Mouse (Mus musculus): Measurements from ENCODE around the gene Nfxl1. TPM values are rescaled to one million over a fixed set of nuclear protein-coding genes. Genes with fewer than 3 reads are reported as not detected.

Nfxl1 gene
- polyA plus RNA-seq, 1 experiment: 3.5 TPM

- H3K27ac ChIP-seq (replicated peaks; ENCODE audit: low read depth, low read length): no peak overlapping the region
- H3K4me1 ChIP-seq (ENCODE audit: control insufficient read depth, insufficient read depth, insufficient read length, low read length): no peaks in the 10 kb centered on the region
- H3K4me3 ChIP-seq (ENCODE audit: insufficient read depth, low read depth, low read length): no peak overlapping the region
Observed at GRCm38 (mm10) chr5:72551209-72551608, 8.3 kb downstream of the Nfxl1 start.

- H3K4me1 ChIP-seq (ENCODE audit: control insufficient read depth, insufficient read depth, insufficient read length, low read length): no peaks in the 10 kb centered on the region
- no peak overlapping the region for H3K27ac ChIP-seq (replicated peaks; ENCODE audit: low read depth, low read length)
Observed at GRCm38 (mm10) chr5:72528896-72529295, 30.6 kb downstream of the Nfxl1 start.

GRCm38 (mm10) chr5:72513808-72514207 lies 45.7 kb downstream of the Nfxl1 start:
- H3K4me1 ChIP-seq (ENCODE audit: control insufficient read depth, insufficient read depth, insufficient read length, low read length): no peaks in the 10 kb centered on the region
- no peak overlapping the region for H3K27ac ChIP-seq (replicated peaks; ENCODE audit: low read depth, low read length)
- H3K4me3 ChIP-seq (ENCODE audit: insufficient read depth, low read depth, low read length): no peak overlapping the region

More at GRCm38 (mm10) chr5:72528896-72529295, 30.6 kb downstream of the Nfxl1 start:
- H3K4me3 ChIP-seq (ENCODE audit: insufficient read depth, low read depth, low read length): no peak overlapping the region

GRCm38 (mm10) chr5:72505740-72506139 lies 53.7 kb downstream of the Nfxl1 start:
- no peak overlapping the region for H3K27ac ChIP-seq (replicated peaks; ENCODE audit: low read depth, low read length)
- H3K4me1 ChIP-seq (ENCODE audit: control insufficient read depth, insufficient read depth, insufficient read length, low read length): no peaks in the 10 kb centered on the region

GRCm38 (mm10) chr5:72503531-72504523 lies 55.7 kb downstream of the Nfxl1 start, which contains the start of gene Corin:
Corin (minus strand) TSS chr5:72504473.
- Histone ChIP-seq H3K27ac (replicated peaks; ENCODE audit: low read depth, low read length) (no peak within 1 kb of the TSS), H3K4me3 (ENCODE audit: insufficient read depth, low read depth, low read length) (0 out of 2 replicates have a peak within 1 kb of the TSS, but pooled peaks have one; percentile 4), H3K4me1 (ENCODE audit: control insufficient read depth, insufficient read depth, insufficient read length, low read length) (no peaks in the 10 kb centered on the region)

More at GRCm38 (mm10) chr5:72505740-72506139, 53.7 kb downstream of the Nfxl1 start:
- no peak overlapping the region for H3K4me3 ChIP-seq (ENCODE audit: insufficient read depth, low read depth, low read length)

GRCm38 (mm10) chr5:72502778-72503177 lies 56.7 kb downstream of the Nfxl1 start:
- Histone ChIP-seq H3K27ac (replicated peaks; ENCODE audit: low read depth, low read length) (no peak overlapping the region), H3K4me1 (ENCODE audit: control insufficient read depth, insufficient read depth, insufficient read length, low read length) (no peaks in the 10 kb centered on the region), H3K4me3 (ENCODE audit: insufficient read depth, low read depth, low read length) (no peak overlapping the region)

- no peak overlapping the region for H3K27ac ChIP-seq (replicated peaks; ENCODE audit: low read depth, low read length)
- H3K4me1 ChIP-seq (ENCODE audit: control insufficient read depth, insufficient read depth, insufficient read length, low read length): no peaks in the 10 kb centered on the region
- no peak overlapping the region for H3K4me3 ChIP-seq (ENCODE audit: insufficient read depth, low read depth, low read length)
Observed at GRCm38 (mm10) chr5:72501763-72502162, 57.7 kb downstream of the Nfxl1 start.

- Histone ChIP-seq H3K27ac (replicated peaks; ENCODE audit: low read depth, low read length) (no peak overlapping the region), H3K4me1 (ENCODE audit: control insufficient read depth, insufficient read depth, insufficient read length, low read length) (no peaks in the 10 kb centered on the region), H3K4me3 (ENCODE audit: insufficient read depth, low read depth, low read length) (no peak overlapping the region)
Observed at GRCm38 (mm10) chr5:72498271-72498670, 61.2 kb downstream of the Nfxl1 start.

- no peaks in the 10 kb centered on the region for H3K4me1 ChIP-seq (ENCODE audit: control insufficient read depth, insufficient read depth, insufficient read length, low read length)
- H3K4me3 ChIP-seq (ENCODE audit: insufficient read depth, low read depth, low read length): no peak overlapping the region
- H3K27ac ChIP-seq (replicated peaks; ENCODE audit: low read depth, low read length): no peak overlapping the region
Observed at GRCm38 (mm10) chr5:72496756-72497155, 62.7 kb downstream of the Nfxl1 start.

- H3K4me3 ChIP-seq (ENCODE audit: insufficient read depth, low read depth, low read length): no peak overlapping the region
- H3K4me1 ChIP-seq (ENCODE audit: control insufficient read depth, insufficient read depth, insufficient read length, low read length): no peaks in the 10 kb centered on the region
- H3K27ac ChIP-seq (replicated peaks; ENCODE audit: low read depth, low read length): no peak overlapping the region
Observed at GRCm38 (mm10) chr5:72493906-72494305, 65.6 kb downstream of the Nfxl1 start.

GRCm38 (mm10) chr5:72491232-72491631 lies 68.3 kb downstream of the Nfxl1 start:
- H3K4me1 ChIP-seq (ENCODE audit: control insufficient read depth, insufficient read depth, insufficient read length, low read length): no peaks in the 10 kb centered on the region
- H3K4me3 ChIP-seq (ENCODE audit: insufficient read depth, low read depth, low read length): no peak overlapping the region
- H3K27ac ChIP-seq (replicated peaks; ENCODE audit: low read depth, low read length): no peak overlapping the region

- H3K4me1 ChIP-seq (ENCODE audit: control insufficient read depth, insufficient read depth, insufficient read length, low read length): no peaks in the 10 kb centered on the region
- H3K27ac ChIP-seq (replicated peaks; ENCODE audit: low read depth, low read length): no peak overlapping the region
- no peak overlapping the region for H3K4me3 ChIP-seq (ENCODE audit: insufficient read depth, low read depth, low read length)
Observed at GRCm38 (mm10) chr5:72480456-72480855, 79.0 kb downstream of the Nfxl1 start.

- H3K27ac ChIP-seq (replicated peaks; ENCODE audit: low read depth, low read length): no peak overlapping the region
- no peaks in the 10 kb centered on the region for H3K4me1 ChIP-seq (ENCODE audit: control insufficient read depth, insufficient read depth, insufficient read length, low read length)
- no peak overlapping the region for H3K4me3 ChIP-seq (ENCODE audit: insufficient read depth, low read depth, low read length)
Observed at GRCm38 (mm10) chr5:72472317-72473009, 87.0 kb downstream of the Nfxl1 start.

GRCm38 (mm10) chr5:72471746-72472145 lies 87.7 kb downstream of the Nfxl1 start:
- no peak overlapping the region for H3K27ac ChIP-seq (replicated peaks; ENCODE audit: low read depth, low read length)
- H3K4me3 ChIP-seq (ENCODE audit: insufficient read depth, low read depth, low read length): no peak overlapping the region

GRCm38 (mm10) chr5:72464932-72465331 lies 94.6 kb downstream of the Nfxl1 start:
- Histone ChIP-seq H3K4me3 (ENCODE audit: insufficient read depth, low read depth, low read length) (no peak overlapping the region), H3K27ac (replicated peaks; ENCODE audit: low read depth, low read length) (no peak overlapping the region), H3K4me1 (ENCODE audit: control insufficient read depth, insufficient read depth, insufficient read length, low read length) (no peaks in the 10 kb centered on the region)

More at GRCm38 (mm10) chr5:72471746-72472145, 87.7 kb downstream of the Nfxl1 start:
- H3K4me1 ChIP-seq (ENCODE audit: control insufficient read depth, insufficient read depth, insufficient read length, low read length): no peaks in the 10 kb centered on the region
